Mouse (Mus musculus) kidney, postnatal 0 days (tissue): ENCODE data around the gene Ifna12. TPM values are rescaled to one million over a fixed set of nuclear protein-coding genes. Genes with fewer than 3 reads are reported as not detected.
"Not testable (repeated sequence)": the region's sequence is repeated elsewhere in the genome, so short reads cannot be mapped to it uniquely, and the experiment has no call there.

Experiments
- ATAC-seq: fragments of 200-750 bp; cut with Nextera tagmentation; replicated peaks from 2 replicates; pipeline ENCODE4 v1.8.0; 2017; ENCODE audit warnings: low read depth, moderate number of reproducible peaks, moderate TSS enrichment, moderate library complexity; ENCODE audit not compliant: low FRiP score
- DNase-seq: peaks from one replicate; pipeline ENCODE4 v3.0.0-alpha.2; 2016; ENCODE audit warnings: low spot score
- H3K27ac ChIP-seq: fragments of 300-500 bp; sonication (generic); 2 replicates; pipeline ENCODE4 v1.5.1; 2014; ENCODE audit warnings: mild to moderate bottlenecking
- H3K27me3 ChIP-seq: fragments of 300-500 bp; sonication (generic); 2 replicates; pipeline ENCODE4 v1.6.1; 2014; ENCODE audit warnings: low read length, mixed read lengths; ENCODE audit not compliant: insufficient read depth
- H3K36me3 ChIP-seq: fragments of 300-500 bp; sonication (generic); 2 replicates; pipeline ENCODE4 v1.6.1; 2014; ENCODE audit warnings: low read length, mixed read lengths; ENCODE audit not compliant: insufficient read depth
- H3K4me1 ChIP-seq: fragments of 300-500 bp; sonication (generic); replicated peaks from 2 replicates; pipeline ENCODE4 v1.6.1; 2014; ENCODE audit warnings: antibody characterized with exemption, low read length, mixed read lengths; ENCODE audit not compliant: insufficient read depth
- H3K4me2 ChIP-seq: fragments of 300-500 bp; sonication (generic); 2 replicates; pipeline ENCODE4 v1.6.1; 2014; ENCODE audit warnings: mild to moderate bottlenecking, low read length, moderate library complexity, mixed read lengths
- H3K4me3 ChIP-seq: fragments of 300-500 bp; sonication (generic); replicated peaks from 2 replicates; pipeline ENCODE4 v1.5.1; 2014; ENCODE audit warnings: low read depth, low read length
- H3K9ac ChIP-seq: fragments of 300-500 bp; sonication (generic); 2 replicates; pipeline ENCODE4 v1.6.1; 2014; ENCODE audit warnings: low read depth, low read length
- H3K9me3 ChIP-seq: fragments of 300-500 bp; sonication (generic); replicated peaks from 2 replicates; pipeline ENCODE4 v1.6.1; 2016; ENCODE audit warnings: low read length, inconsistent platforms, mixed read lengths
- CTCF ChIP-seq: IDR thresholded peaks from 2 replicates; pipeline ENCODE4 v1.5.1; 2016; ENCODE audit warnings: antibody characterized with exemption, low read depth, mild to moderate bottlenecking, moderate library complexity
- WGBS: fragments of 180-500 bp; shearing (Covaris S2); extraction: QIAGEN DNeasy Blood & Tissue Kit; methylation state at CpG from one replicate; pipeline ENCODE4 v1.1.7; 2014; 5-methylcytosine and 5-hydroxymethylcytosine counted together
- polyA plus RNA-seq: library from polyadenylated mRNA; unstranded; fragments of >200 nt; fragmentation: Nextera tagmentation; extraction: Ambion mirVana; gene quantifications from 2 replicates; pipeline ENCODE4 v1.2.1, GENCODE M21; 2015

Ifna12 gene
- polyA plus RNA-seq, 1 experiment from 2014 or later = not detected

DNA sequence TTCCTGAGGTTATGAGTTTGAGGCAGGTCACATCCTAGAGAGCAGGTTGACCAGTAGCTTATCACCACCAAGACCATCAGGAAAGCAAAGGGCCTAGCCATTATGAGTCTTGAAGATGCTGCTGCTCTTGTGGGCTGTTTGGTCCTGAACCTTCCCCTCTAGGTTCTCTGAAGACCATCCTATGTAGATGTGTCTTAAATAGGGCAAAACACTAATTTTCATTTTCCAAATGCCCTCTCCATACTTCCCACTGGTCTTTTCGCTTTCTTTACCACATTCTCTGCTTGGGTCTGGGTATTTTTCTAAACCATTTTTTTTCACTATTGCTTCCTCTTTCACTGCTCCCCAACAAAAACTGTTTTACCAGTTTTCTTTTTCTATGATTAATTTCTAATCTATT lies 10.9 kb downstream of the Ifna12 start, which contains the start of gene Ifna9:
Gene Ifna9, minus strand, starts transcription at position 101 of the 400 bp plus-strand sequence.
- no peak for ATAC-seq
- TF ChIP-seq CTCF = no peak

DNA sequence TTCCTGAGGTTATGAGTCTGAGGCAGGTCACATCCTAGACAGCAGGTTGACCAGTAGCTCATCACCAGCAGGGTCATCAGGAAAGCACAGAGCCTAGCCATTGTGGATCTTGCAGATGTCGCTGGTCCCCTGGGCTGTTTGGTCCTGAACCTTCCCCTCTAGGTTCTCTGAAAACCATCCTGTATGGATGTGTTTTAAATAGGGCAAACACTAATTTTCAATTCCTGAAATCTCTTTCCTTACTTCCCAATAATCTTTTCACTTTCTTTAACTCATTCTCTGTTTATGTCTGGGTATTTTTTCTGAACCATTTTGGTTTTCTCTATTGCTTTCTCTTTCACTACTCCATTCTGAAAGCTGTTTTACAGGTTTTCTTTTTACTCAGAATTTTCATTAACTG lies 31.5 kb downstream of the Ifna12 start, which contains the start of gene Ifna14:
Gene Ifna14, minus strand, starts transcription at position 101 of the 400 bp plus-strand sequence.
- no peak within 1 kb of the TSS for H3K4me3 ChIP-seq
- H3K36me3 ChIP-seq = no peaks in the 10 kb centered on the region
- WGBS = 71% methylated on average over 1 of the region's 1 CpGs

More for the DNA sequence above, 10.9 kb downstream of the Ifna12 start, which contains the start of gene Ifna9:
- H3K36me3 ChIP-seq = no peaks in the 10 kb centered on the region
- no peaks in the 10 kb centered on the region for H3K9me3 ChIP-seq
- no peaks in the 10 kb centered on the region for H3K27me3 ChIP-seq
- DNase-seq = no peak
- no peak within 1 kb of the TSS for H3K27ac ChIP-seq
- no peak within 1 kb of the TSS for H3K4me2 ChIP-seq
- H3K4me1 ChIP-seq = no peaks in the 10 kb centered on the region
- no peak within 1 kb of the TSS for H3K9ac ChIP-seq
- H3K4me3 ChIP-seq = no peak within 1 kb of the TSS
- WGBS = 82% methylated on average over 1 of the region's 1 CpGs

DNA sequence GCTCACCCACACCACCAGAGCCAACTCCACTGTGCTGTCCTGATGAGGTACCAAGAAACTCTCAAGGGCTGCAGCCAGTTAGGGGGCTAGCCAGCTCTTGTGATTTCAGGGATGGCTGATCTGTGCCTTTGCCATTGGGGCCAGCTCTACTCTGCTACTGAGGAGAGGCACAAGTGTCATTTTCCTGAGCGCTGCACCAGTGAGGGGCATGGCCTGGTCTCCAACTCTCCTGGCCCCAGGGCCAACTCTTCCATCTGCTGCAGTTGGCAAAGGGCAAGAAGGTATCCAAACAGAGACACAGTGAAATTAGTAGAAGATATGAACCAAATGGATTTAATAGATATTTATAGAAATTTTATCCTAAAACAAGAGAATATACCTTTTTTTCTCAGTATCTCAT lies 41.4 kb downstream of the Ifna12 start:
- Histone ChIP-seq H3K27me3 (no peaks in the 10 kb centered on the region), H3K4me2 (no peak overlapping the region), H3K9me3 (no peaks in the 10 kb centered on the region), H3K27ac (no peak overlapping the region), H3K36me3 (no peaks in the 10 kb centered on the region), H3K4me1 (no peaks in the 10 kb centered on the region), H3K9ac (no peak overlapping the region), H3K4me3 (no peak overlapping the region)
- TF ChIP-seq CTCF = no peak
- DNase-seq (no peak), ATAC-seq (no peak)
- 92% methylated on average over 1 of the region's 1 CpGs for WGBS

More for the DNA sequence above, 31.5 kb downstream of the Ifna12 start, which contains the start of gene Ifna14:
- Histone ChIP-seq H3K27me3 (no peaks in the 10 kb centered on the region), H3K9me3 (no peaks in the 10 kb centered on the region), H3K4me1 (no peaks in the 10 kb centered on the region), H3K4me2 (no peak within 1 kb of the TSS), H3K9ac (no peak within 1 kb of the TSS), H3K27ac (no peak within 1 kb of the TSS)
- no peak for TF ChIP-seq CTCF
- ATAC-seq = no peak
- no peak for DNase-seq

DNA sequence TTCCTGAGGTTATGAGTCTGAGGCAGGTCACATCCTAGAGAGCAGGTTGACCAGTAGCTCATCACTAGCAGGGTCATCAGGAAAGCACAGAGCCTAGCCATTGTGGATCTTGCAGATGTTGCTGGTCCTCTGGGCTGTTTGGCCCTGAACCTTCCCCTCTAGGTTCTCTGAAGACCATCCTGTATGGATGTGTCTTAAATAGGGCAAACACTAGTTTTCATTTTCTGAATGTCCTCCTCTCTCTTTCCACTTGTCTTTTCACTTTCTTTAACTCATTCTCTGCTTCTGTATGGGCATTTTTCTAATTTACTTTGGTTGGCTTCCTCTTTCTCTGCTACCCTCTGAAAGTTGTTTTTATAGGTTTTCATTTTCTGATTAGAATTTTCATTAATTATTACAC lies 45.0 kb downstream of the Ifna12 start, which contains the start of gene Ifna15:
Gene Ifna15, minus strand, starts transcription at position 101 of the 400 bp plus-strand sequence.
- not testable (repeated sequence) for H3K4me1 ChIP-seq, H3K4me3 ChIP-seq, DNase-seq, ATAC-seq, H3K9me3 ChIP-seq, H3K27ac ChIP-seq, H3K27me3 ChIP-seq, H3K9ac ChIP-seq, H3K4me2 ChIP-seq, H3K36me3 ChIP-seq

Other genes starting within 250 kb of the Ifna12 start
- gene Hacd4, start 164.4 kb downstream of the Ifna12 start, polyA plus RNA-seq = 33.5 and 37.0 TPM in 2 replicates
- not detected in 2 replicates for gene Ifnb1, start 80.6 kb downstream of the Ifna12 start, polyA plus RNA-seq
- gene Ifna15, start 45.1 kb downstream of the Ifna12 start, polyA plus RNA-seq = not detected in 2 replicates
- gene Ifna14, start 31.6 kb downstream of the Ifna12 start, polyA plus RNA-seq = not detected in 2 replicates
- gene Ifna9, start 11.0 kb downstream of the Ifna12 start, polyA plus RNA-seq = not detected in 2 replicates
- not detected in 2 replicates for gene C87499, start 31.0 kb upstream of the Ifna12 start, polyA plus RNA-seq
- not detected in 2 replicates for gene Ifna13, start 41.1 kb upstream of the Ifna12 start, polyA plus RNA-seq
- not detected in 2 replicates for gene Ifna16, start 73.5 kb upstream of the Ifna12 start, polyA plus RNA-seq
- gene Ifna2, start 80.5 kb upstream of the Ifna12 start, polyA plus RNA-seq = not detected in 2 replicates
- gene Ifnab, start 88.0 kb upstream of the Ifna12 start, polyA plus RNA-seq = not detected in 2 replicates
- gene Gm26566, start 118.4 kb upstream of the Ifna12 start, polyA plus RNA-seq = 0.38 and 0.49 TPM in 2 replicates
- 84.2 and 86.5 TPM in 2 replicates for gene Klhl9, start 119.1 kb upstream of the Ifna12 start, polyA plus RNA-seq
- 0.29 TPM in 1 of 2 replicates, not detected in the other for gene Gm13271, start 151.5 kb upstream of the Ifna12 start, polyA plus RNA-seq
- 0.49 and 0.71 TPM in 2 replicates for gene Gm13283, start 156.7 kb upstream of the Ifna12 start, polyA plus RNA-seq
- 0.49 TPM in 1 of 2 replicates, not detected in the other for gene Gm13290, start 170.5 kb upstream of the Ifna12 start, polyA plus RNA-seq
- gene Gm13289, start 173.5 kb upstream of the Ifna12 start, polyA plus RNA-seq = not detected in 2 replicates
- not detected in 2 replicates for gene Gm13272, start 176.5 kb upstream of the Ifna12 start, polyA plus RNA-seq
- gene Ifnz, start 178.8 kb upstream of the Ifna12 start, polyA plus RNA-seq = 0.14 and 0.46 TPM in 2 replicates
- not detected in 2 replicates for gene Gm13276, start 182.3 kb upstream of the Ifna12 start, polyA plus RNA-seq
- not detected in 2 replicates for gene Gm13277, start 185.3 kb upstream of the Ifna12 start, polyA plus RNA-seq
- gene Gm13278, start 188.2 kb upstream of the Ifna12 start, polyA plus RNA-seq = not detected in 2 replicates
- gene Gm13275, start 191.1 kb upstream of the Ifna12 start, polyA plus RNA-seq = not detected in 2 replicates
- gene Gm13279, start 194.0 kb upstream of the Ifna12 start, polyA plus RNA-seq = not detected in 2 replicates
- 1.3 TPM in 1 of 2 replicates, not detected in the other for gene Gm13285, start 196.3 kb upstream of the Ifna12 start, polyA plus RNA-seq
- gene Gm13287, start 199.9 kb upstream of the Ifna12 start, polyA plus RNA-seq = not detected in 2 replicates
- gene Gm13288, start 202.2 kb upstream of the Ifna12 start, polyA plus RNA-seq = 0.09 TPM in 1 of 2 replicates, not detected in the other
- not detected in 2 replicates for gene Ifna7, start 212.9 kb upstream of the Ifna12 start, polyA plus RNA-seq
- not detected in 2 replicates for gene Ifna11, start 216.6 kb upstream of the Ifna12 start, polyA plus RNA-seq
- gene Ifna6, start 224.0 kb upstream of the Ifna12 start, polyA plus RNA-seq = not detected in 2 replicates
- not detected in 2 replicates for gene Ifna5, start 232.1 kb upstream of the Ifna12 start, polyA plus RNA-seq
- not detected in 2 replicates for gene Ifna4, start 238.5 kb upstream of the Ifna12 start, polyA plus RNA-seq
- gene Ifna1, start 246.7 kb upstream of the Ifna12 start, polyA plus RNA-seq = not detected in 2 replicates